Mouse (Mus musculus) megakaryocyte, embryonic 14.5 days (primary cell): Measurements from ENCODE around the gene Chrna1.

Experiments
- FLI1 ChIP-seq: IDR thresholded peaks from 2 replicates; pipeline ENCODE4 v1.6.1; 2012; ENCODE audit warnings: low read length, inconsistent platforms, mixed read lengths
- GATA1 ChIP-seq: IDR thresholded peaks from 3 replicates; pipeline ENCODE4 v1.6.1; 2012; ENCODE audit warnings: mixed read lengths, low read length, inconsistent platforms, borderline replicate concordance

DNA sequence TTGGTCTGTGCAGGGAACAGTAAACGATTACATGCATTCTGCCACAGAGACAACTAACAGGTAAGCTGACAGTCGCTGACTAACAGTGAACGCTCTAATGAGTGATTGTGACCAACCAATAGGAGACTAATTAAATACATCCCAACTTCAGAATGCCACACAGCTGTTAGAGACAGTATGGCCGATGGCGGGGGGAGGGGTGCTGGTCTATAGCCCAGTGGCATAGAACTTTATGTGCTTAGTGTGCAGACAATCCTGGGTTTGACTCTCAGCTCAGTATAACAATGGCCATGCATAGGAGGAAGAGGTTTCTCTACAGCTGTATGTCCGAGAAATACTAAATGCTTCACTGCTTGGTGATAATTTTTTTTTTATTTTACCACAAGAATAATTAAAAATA is 57.8 kb downstream of the Chrna1 start:
- TF ChIP-seq GATA1 (no peak), FLI1 (no peak)
